Mouse (Mus musculus) MEL (cell line): ENCODE measurements around the gene Adgre5. TPM values are rescaled to one million over a fixed set of nuclear protein-coding genes. Genes with fewer than 3 reads are reported as not detected.

Source experiments
- DNase-seq: peaks from one replicate; pipeline ENCODE4 v3.0.0; 2011; ENCODE audit warnings: low read depth, low spot score
- H3K27ac ChIP-seq: 2 replicates; pipeline ENCODE4 v1.5.1; 2012; ENCODE audit warnings: low read depth, mild to moderate bottlenecking, control low read depth, low read length, moderate library complexity; ENCODE audit not compliant: control insufficient read depth
- H3K27me3 ChIP-seq, 2 experiments: fragments of 150-350 bp in 1 of 2; sonication (generic) in 1 of 2; 2 replicates each; pipeline ENCODE4 v1.6.1; 2012; ENCODE audit warnings: low read length in 2 of 2, mild to moderate bottlenecking in 2 of 2, improper control_type of control experiment in 1 of 2, moderate library complexity in 1 of 2; ENCODE audit not compliant: insufficient read depth in 2 of 2, control insufficient read depth in 1 of 2
- H3K36me3 ChIP-seq, 2 experiments: 2 replicates each; pipeline ENCODE4 v1.6.1; 2012 to 2014; ENCODE audit warnings: low read length in 2 of 2, improper control_type of control experiment in 1 of 2, inconsistent platforms in 1 of 2, mild to moderate bottlenecking in 1 of 2; ENCODE audit not compliant: insufficient read depth in 2 of 2, control insufficient read depth in 1 of 2
- H3K4me1 ChIP-seq, 2 experiments: fragments of 150-350 bp in 1 of 2; sonication (generic) in 1 of 2; 2 replicates each; pipeline ENCODE4 v1.6.1; 2012; ENCODE audit warnings: low read length in 2 of 2, improper control_type of control experiment in 1 of 2, mild to moderate bottlenecking in 1 of 2; ENCODE audit not compliant: insufficient read depth in 2 of 2, control insufficient read depth in 1 of 2
- H3K4me3 ChIP-seq, 2 experiments: fragments of 150-350 bp in 1 of 2; sonication (generic) in 1 of 2; 2 replicates each; pipeline ENCODE4 v1.5.1; 2012; ENCODE audit warnings: low read depth in 2 of 2, low read length in 2 of 2, mild to moderate bottlenecking in 2 of 2, moderate library complexity in 2 of 2, control low read depth in 1 of 2, improper control_type of control experiment in 1 of 2; ENCODE audit not compliant: control insufficient read depth in 1 of 2, insufficient read depth in 1 of 2
- H3K79me2 ChIP-seq: 2 replicates; pipeline ENCODE4 v1.6.1; 2012; ENCODE audit warnings: mild to moderate bottlenecking, low read length, moderate library complexity; ENCODE audit not compliant: control insufficient read depth, poor library complexity, insufficient read depth
- H3K9ac ChIP-seq: 2 replicates; pipeline ENCODE4 v1.6.1; 2012; ENCODE audit warnings: low read depth, mild to moderate bottlenecking, control low read depth, low read length, moderate library complexity; ENCODE audit not compliant: control insufficient read depth, poor library complexity, severe bottlenecking
- H3K9me3 ChIP-seq: fragments of 150-350 bp; sonication (generic); replicated peaks from 2 replicates; pipeline ENCODE4 v1.6.1; 2012; ENCODE audit warnings: mild to moderate bottlenecking, low read length, improper control_type of control experiment, moderate library complexity; ENCODE audit not compliant: insufficient read depth
- CHD1 ChIP-seq: IDR thresholded peaks from 2 replicates; pipeline ENCODE4 v1.6.1; 2012; ENCODE audit warnings: low read depth, mild to moderate bottlenecking, inconsistent platforms, low read length, improper control_type of control experiment
- E2F4 ChIP-seq: IDR thresholded peaks from 2 replicates; pipeline ENCODE4 v1.6.1; 2011; ENCODE audit warnings: low read depth, low read length, improper control_type of control experiment, borderline replicate concordance
- ELF1 ChIP-seq: IDR thresholded peaks from 2 replicates; pipeline ENCODE4 v1.6.1; 2014; ENCODE audit warnings: low read depth, mild to moderate bottlenecking, inconsistent platforms, low read length, improper control_type of control experiment, moderate library complexity
- EP300 ChIP-seq, 2 experiments: IDR thresholded peaks; 2 replicates each; pipeline ENCODE4 v1.6.1; 2011; ENCODE audit warnings: improper control_type of control experiment in 2 of 2, low read length in 2 of 2, low read depth in 1 of 2, mild to moderate bottlenecking in 1 of 2
- KAT2A ChIP-seq: conservative IDR thresholded peaks from 2 replicates; pipeline ENCODE4 v1.6.1; 2012; ENCODE audit warnings: low read depth, low read length, improper control_type of control experiment, inconsistent platforms
- MAZ ChIP-seq: IDR thresholded peaks from 2 replicates; pipeline ENCODE4 v1.6.1; 2012; ENCODE audit warnings: low read depth, mild to moderate bottlenecking, inconsistent platforms, low read length, improper control_type of control experiment
- MEF2A ChIP-seq: IDR thresholded peaks from 2 replicates; pipeline ENCODE4 v1.6.1; 2014; ENCODE audit warnings: low read depth, mild to moderate bottlenecking, inconsistent platforms, low read length, improper control_type of control experiment; ENCODE audit not compliant: poor library complexity, insufficient replicate concordance, severe bottlenecking; ENCODE audit errors: extremely low read depth
- MXI1 ChIP-seq: IDR thresholded peaks from 2 replicates; pipeline ENCODE4 v1.6.1; 2011; ENCODE audit warnings: mild to moderate bottlenecking, low read depth, low read length, improper control_type of control experiment
- NELFE ChIP-seq: IDR thresholded peaks from 2 replicates; pipeline ENCODE4 v1.6.1; 2011; ENCODE audit warnings: low read depth, low read length, improper control_type of control experiment
- NRF1 ChIP-seq: IDR thresholded peaks from 2 replicates; pipeline ENCODE4 v1.6.1; 2014; ENCODE audit warnings: low read depth, mild to moderate bottlenecking, inconsistent platforms, low read length, improper control_type of control experiment, moderate library complexity; ENCODE audit not compliant: poor library complexity, insufficient read depth, severe bottlenecking
- POLR2A ChIP-seq, 2 experiments: IDR thresholded peaks; 2 replicates each; pipeline ENCODE4 v1.6.1; 2011 to 2012; ENCODE audit warnings: low read length in 2 of 2, mild to moderate bottlenecking in 2 of 2, control low read depth in 1 of 2, improper control_type of control experiment in 1 of 2, low read depth in 1 of 2, moderate library complexity in 1 of 2; ENCODE audit not compliant: control insufficient read depth in 1 of 2, insufficient read depth in 1 of 2, poor library complexity in 1 of 2
- POLR2AphosphoS5 ChIP-seq: IDR thresholded peaks from 2 replicates; pipeline ENCODE4 v1.6.1; 2012; ENCODE audit warnings: low read depth, borderline replicate concordance, mild to moderate bottlenecking, inconsistent platforms, low read length, moderate library complexity, mixed read lengths
- SIN3A ChIP-seq: IDR thresholded peaks from 2 replicates; pipeline ENCODE4 v1.6.1; 2012; ENCODE audit warnings: low read length, improper control_type of control experiment, inconsistent platforms
- TAL1 ChIP-seq: IDR thresholded peaks from 2 replicates; pipeline ENCODE4 v1.6.1; 2012; ENCODE audit warnings: mild to moderate bottlenecking, inconsistent platforms, low read length, moderate library complexity, mixed read lengths
- TBP ChIP-seq: IDR thresholded peaks from 2 replicates; pipeline ENCODE4 v1.8.0; 2011; ENCODE audit warnings: low read depth, low read length, improper control_type of control experiment
- UBTF ChIP-seq: IDR thresholded peaks from 2 replicates; pipeline ENCODE4 v1.6.1; 2012; ENCODE audit warnings: low read depth, mild to moderate bottlenecking, inconsistent platforms, low read length, improper control_type of control experiment, moderate library complexity, borderline replicate concordance; ENCODE audit not compliant: insufficient read depth
- USF1 ChIP-seq: IDR thresholded peaks from 2 replicates; pipeline ENCODE4 v1.6.1; 2014; ENCODE audit warnings: low read depth, mild to moderate bottlenecking, inconsistent platforms, low read length, improper control_type of control experiment, moderate library complexity
- ZKSCAN1 ChIP-seq: IDR thresholded peaks from 2 replicates; pipeline ENCODE4 v1.6.1; 2012; ENCODE audit warnings: low read depth, mild to moderate bottlenecking, inconsistent platforms, low read length, improper control_type of control experiment, moderate library complexity
- polyA plus RNA-seq, 2 experiments: library from polyadenylated mRNA; stranded (reverse) in 1 of 2; unstranded in 1 of 2; fragments of >175 nt in 1 of 2; fragments of >200 nt in 1 of 2; gene quantifications; 2 replicates each; pipeline versions ENCODE4 v1.2.1 to v1.2.4; 2012; ENCODE audit warnings: low replicate concordance in 2 of 2, low read depth in 1 of 2; ENCODE audit not compliant: insufficient read length in 2 of 2, insufficient read depth in 1 of 2, missing spikeins in 1 of 2
- total RNA-seq: library from RNA; depleted of rRNA; stranded (reverse); fragments of 300-350 nt; gene quantifications from 2 replicates; pipeline ENCODE4 v1.2.3, GENCODE M21; 2012

Adgre5 gene
- total and polyA plus RNA-seq, 3 experiments, result 18.5 to 21.4 TPM; not detected in 1

GRCm38 (mm10) chr8:83773452-83773846 is 32.3 kb upstream of the Adgre5 start (continued):
- TF ChIP-seq CHD1 (no peak), KAT2A (peak; percentile 32; the same call in 1 of the 2 replicates), SIN3A (peak; percentile 97), MXI1 (peak; percentile 80), MEF2A (peak; percentile 41; the same call in 1 of the 2 replicates), TAL1 (peak; percentile 12; the same call in 1 of the 2 replicates), POLR2AphosphoS5 (no peak), E2F4 (no peak), EP300 (IDR thresholded peaks at IDR 0.05; ENCODE audit: low read depth in 1 of 2, low read length in 2 of 2) (peak; percentile 94 to 97), NRF1 (no peak), ZKSCAN1 (no peak)

DNA sequence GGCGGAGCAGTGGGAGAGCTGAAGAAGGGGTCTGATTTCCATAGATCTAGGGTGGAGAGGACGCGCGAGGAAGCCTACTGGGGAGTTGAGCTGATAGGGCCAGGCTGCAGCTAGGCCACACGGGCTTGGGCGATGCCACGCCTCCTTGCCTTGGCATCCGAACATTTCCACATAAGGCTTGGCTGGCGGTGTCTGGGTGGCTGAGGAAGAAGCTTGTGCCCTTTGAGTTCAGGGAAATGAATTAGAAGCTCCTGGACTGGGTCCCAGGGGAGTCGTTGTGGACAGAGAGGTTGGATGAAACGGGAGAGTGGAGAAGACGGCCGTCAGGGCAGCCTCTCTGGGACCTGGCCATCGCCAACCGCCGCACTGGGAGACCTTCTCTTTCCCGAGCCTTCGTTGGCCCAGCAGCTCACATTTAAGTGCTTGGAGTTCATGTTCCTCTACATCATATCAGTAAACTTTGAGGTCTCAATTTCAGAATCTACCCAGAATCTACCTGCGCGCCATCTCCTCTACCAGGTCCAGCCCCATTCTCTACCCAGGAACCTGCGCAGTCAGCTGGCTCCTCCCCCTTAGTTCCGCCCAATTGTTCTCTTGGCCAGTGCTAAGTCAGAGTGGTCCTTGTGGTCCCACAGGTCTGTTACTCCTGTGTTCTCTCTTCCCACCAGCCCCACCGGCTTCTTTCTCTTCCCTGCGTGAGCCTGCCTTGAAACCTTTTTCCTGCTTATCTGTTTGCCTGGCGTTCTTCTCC is 31.8 kb upstream of the Adgre5 start:
- H3K27ac ChIP-seq, result peak overlapping the region; percentile 90
- peak in 1 of 2 experiments; percentile 53; a peak in 2 of 4 replicates for TF ChIP-seq POLR2A (IDR thresholded peaks at IDR 0.05; ENCODE audit: control insufficient read depth in 1 of 2, insufficient read depth in 1 of 2, low read depth in 1 of 2, low read length in 2 of 2, poor library complexity in 1 of 2)
- no peak for TF ChIP-seq ELF1
- TF ChIP-seq TBP, result 0 out of 2 replicates have a peak, but pooled peaks have one; percentile 20
- TF ChIP-seq NRF1, result peak; percentile 62
- TF ChIP-seq KAT2A, result no peak
- no peak for TF ChIP-seq MEF2A
- TF ChIP-seq, all 39 proteins: peak for 3
- peak; percentile 80 for DNase-seq
- H3K4me1 ChIP-seq, result peaks cover 20 to 52% of the 10 kb centered on the region in 2 experiments
- peak overlapping the region; percentile 60 to 84 for H3K4me3 ChIP-seq
- peak overlapping the region; percentile 59 for H3K9ac ChIP-seq
- peaks cover 0 to 34% of the 10 kb centered on the region in 2 experiments; a peak in 2 of 4 replicates for H3K36me3 ChIP-seq
- H3K79me2 ChIP-seq, result no peaks in the 10 kb centered on the region; the same call in 1 of the 2 replicates
- H3K9me3 ChIP-seq, result no peaks in the 10 kb centered on the region
- H3K27me3 ChIP-seq, result no peaks in the 10 kb centered on the region

GRCm38 (mm10) chr8:83771791-83772190 is 30.7 kb upstream of the Adgre5 start:
- TF ChIP-seq ELF1, result no peak
- no peak for TF ChIP-seq NELFE
- TF ChIP-seq UBTF, result no peak
- TF ChIP-seq MAZ, result no peak
- TF ChIP-seq USF1, result no peak
- Histone ChIP-seq H3K4me1 (peaks cover 23 to 56% of the 10 kb centered on the region in 2 experiments), H3K27ac (peak overlapping the region; percentile 98), H3K27me3 (no peaks in the 10 kb centered on the region), H3K9ac (peak overlapping the region; percentile 27; the same call in 1 of the 2 replicates), H3K9me3 (no peaks in the 10 kb centered on the region), H3K36me3 (peaks cover 0 to 38% of the 10 kb centered on the region in 2 experiments; a peak in 2 of 4 replicates), H3K4me3 (no peak overlapping the region), H3K79me2 (no peaks in the 10 kb centered on the region; the same call in 1 of the 2 replicates)
- DNase-seq, result peak; percentile 42
